Mouse (Mus musculus) gastrocnemius, postnatal 25 days (tissue): ENCODE results near the gene Coq3. TPM values are rescaled to one million over a fixed set of nuclear protein-coding genes. Genes with fewer than 3 reads are reported as not detected.

Experiments used
- total RNA-seq, 2 experiments: library from RNA; stranded (reverse); gene quantifications; 1 replicate in 1 of 2; 2 replicates in 1 of 2; pipeline ENCODE4 v1.2.3; 2021

The Coq3 gene
- total RNA-seq, 2 experiments from 2014 or later: 15.8 to 17.5 TPM

Other genes with a start within 250 kb of the Coq3 start
- gene Prdm13, start 193.7 kb upstream of the Coq3 start, total RNA-seq: not detected
- 10 to 100 TPM in 1 of 2 experiments, 1 to 10 TPM in 1; 9.8 to 11.2 TPM for gene Ccnc, start 152.0 kb upstream of the Coq3 start, total RNA-seq
- gene Usp45, start 112.5 kb upstream of the Coq3 start, total RNA-seq: 10 to 100 TPM; 17.2 to 17.4 TPM
- 10 to 100 TPM; 13.1 to 13.5 TPM for gene Tstd3, start 112.5 kb upstream of the Coq3 start, total RNA-seq
- gene Pnisr, start 32.1 kb upstream of the Coq3 start, total RNA-seq: 10 to 100 TPM; 32.4 to 37.5 TPM
- 1 to 10 TPM in 1 of 2 experiments, under 1 TPM in 1; 0.83 to 1.4 TPM for gene Faxc, start 51.7 kb downstream of the Coq3 start, total RNA-seq